In the genomic region with DNA sequence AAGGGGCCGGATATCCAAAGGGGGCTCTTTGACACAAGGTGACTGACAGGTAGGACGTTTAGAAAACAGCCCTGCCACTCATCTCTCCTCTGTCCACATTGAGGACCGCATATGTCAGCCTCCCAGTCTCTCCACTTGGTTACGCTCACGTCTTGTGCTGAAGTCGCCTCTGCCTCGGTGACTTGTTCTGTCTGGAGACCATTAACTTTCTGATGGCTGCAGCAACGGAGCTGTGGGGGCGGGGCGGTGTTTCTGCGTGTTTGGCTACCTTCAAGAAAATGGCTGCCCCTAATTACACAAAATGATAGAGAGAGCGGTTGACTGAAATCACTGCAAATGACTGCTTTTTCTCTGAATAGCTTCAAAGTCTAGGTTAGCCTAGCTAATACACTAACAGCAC, we compare ENCODE assay signal across 8 mouse cellular contexts. TPM values are rescaled to one million over a fixed set of nuclear protein-coding genes. Genes with fewer than 3 reads are reported as not detected.
DNase-seq lines count a peak whose midpoint lies in the region; ATAC-seq and TF ChIP-seq lines count a peak whose summit lies in the region.

No protein-coding gene starts in this region.

- no peak overlapping the region for H3K4me3 ChIP-seq in kidney, postnatal 0 days (replicated peaks; ENCODE audit: low read depth, low read length)
- H3K4me3 ChIP-seq in bone marrow, adult 2 months (replicated peaks; ENCODE audit: control insufficient read depth, low read depth, low read length) = no peak overlapping the region
- H3K4me3 ChIP-seq in embryonic facial prominence, embryonic 14.5 days (ENCODE audit: low read depth, low read length) = peak overlapping the region; percentile 23
- peak overlapping the region; percentile 27 for H3K4me3 ChIP-seq in limb, embryonic 12.5 days (replicated peaks)

- TF ChIP-seq POLR2A in bone marrow, adult 2 months (IDR thresholded peaks at IDR 0.05; ENCODE audit: borderline replicate concordance, control insufficient read depth, low read depth, low read length) = no peak

- H3K27ac ChIP-seq in kidney, postnatal 0 days = no peak overlapping the region
- H3K27ac ChIP-seq in bone marrow, adult 2 months (ENCODE audit: control insufficient read depth, insufficient read depth, low read depth, low read length, poor library complexity) = 0 out of 2 replicates have a peak overlapping the region, but pooled peaks have one; percentile 17
- 0 out of 2 replicates have a peak overlapping the region, but pooled peaks have one; percentile 15 for H3K27ac ChIP-seq in embryonic facial prominence, embryonic 14.5 days (replicated peaks; ENCODE audit: low read depth, low read length)
- H3K27ac ChIP-seq in limb, embryonic 12.5 days = no peak overlapping the region

- H3K9ac ChIP-seq in kidney, postnatal 0 days (ENCODE audit: low read depth, low read length) = no peak overlapping the region
- no peak overlapping the region; the same call in 1 of the 2 replicates for H3K9ac ChIP-seq in embryonic facial prominence, embryonic 14.5 days (ENCODE audit: low read depth, low read length)
- no peak overlapping the region for H3K9ac ChIP-seq in limb, embryonic 12.5 days (replicated peaks)

- H3K36me3 ChIP-seq in kidney, postnatal 0 days (ENCODE audit: insufficient read depth, low read length) = no peaks in the 10 kb centered on the region
- H3K36me3 ChIP-seq in embryonic facial prominence, embryonic 14.5 days (ENCODE audit: control insufficient read depth, insufficient read depth, low read length) = no peaks in the 10 kb centered on the region
- H3K36me3 ChIP-seq in limb, embryonic 12.5 days = no peaks in the 10 kb centered on the region

- H3K27me3 ChIP-seq in kidney, postnatal 0 days (ENCODE audit: insufficient read depth, low read length) = no peaks in the 10 kb centered on the region
- no peaks in the 10 kb centered on the region for H3K27me3 ChIP-seq in embryonic facial prominence, embryonic 14.5 days (replicated peaks; ENCODE audit: control insufficient read depth, insufficient read depth, low read length)
- H3K27me3 ChIP-seq in limb, embryonic 12.5 days = 0 out of 2 replicates have a peak, but pooled peaks cover 8% of the 10 kb centered on the region

- 15% methylated on average over 12 of the region's 12 CpGs for WGBS in kidney, postnatal 0 days
- 34% methylated on average over 12 of the region's 12 CpGs for WGBS in bone marrow, adult 2 months
- WGBS in embryonic facial prominence, embryonic 14.5 days = 9% methylated on average over 12 of the region's 12 CpGs
- WGBS in limb, embryonic 12.5 days = 8% methylated on average over 12 of the region's 12 CpGs

- no peak for DNase-seq in kidney, postnatal 0 days (ENCODE audit: low spot score)
- no peak for DNase-seq in kidney, adult 18-20 months
- DNase-seq in embryonic facial prominence, embryonic 14.5 days (ENCODE audit: low spot score) = peak; percentile 43
- DNase-seq in retina, postnatal 1 day = peak; percentile 38

- H3K4me1 ChIP-seq in kidney, postnatal 0 days (replicated peaks; ENCODE audit: insufficient read depth, low read length) = no peaks in the 10 kb centered on the region
- H3K4me1 ChIP-seq in bone marrow, adult 2 months (ENCODE audit: control insufficient read depth, insufficient read depth, low read length) = no peaks in the 10 kb centered on the region
- H3K4me1 ChIP-seq in embryonic facial prominence, embryonic 14.5 days (ENCODE audit: control insufficient read depth, insufficient read depth, low read length) = peaks cover 11% of the 10 kb centered on the region
- peaks cover 14% of the 10 kb centered on the region for H3K4me1 ChIP-seq in limb, embryonic 12.5 days (replicated peaks)

- peaks cover 7% of the 10 kb centered on the region for H3K9me3 ChIP-seq in kidney, postnatal 0 days (replicated peaks; ENCODE audit: low read length)
- H3K9me3 ChIP-seq in embryonic facial prominence, embryonic 14.5 days (ENCODE audit: control insufficient read depth, low read length) = peaks cover 22% of the 10 kb centered on the region; the same call in 1 of the 2 replicates
- peaks cover 11% of the 10 kb centered on the region for H3K9me3 ChIP-seq in limb, embryonic 12.5 days

- TF ChIP-seq CTCF in kidney, postnatal 0 days (IDR thresholded peaks at IDR 0.05; ENCODE audit: low read depth) = no peak
- no peak for TF ChIP-seq CTCF in bone marrow, adult 2 months (IDR thresholded peaks at IDR 0.05; ENCODE audit: control insufficient read depth, insufficient read depth, low read length)

- peak overlapping the region; percentile 41 for H3K4me2 ChIP-seq in kidney, postnatal 0 days (ENCODE audit: low read length)
- peak overlapping the region; percentile 54 for H3K4me2 ChIP-seq in embryonic facial prominence, embryonic 14.5 days (ENCODE audit: low read depth, low read length)
- H3K4me2 ChIP-seq in limb, embryonic 12.5 days = peak overlapping the region; percentile 52

- no peak for ATAC-seq in kidney, postnatal 0 days (replicated peaks; ENCODE audit: low FRiP score, low read depth)
- ATAC-seq in embryonic facial prominence, embryonic 14.5 days (ENCODE audit: low read depth) = no peak
- ATAC-seq in limb, embryonic 12.5 days (ENCODE audit: insufficient number of reproducible peaks, insufficient read depth, low FRiP score, low TSS enrichment, low read depth) = no peak
- no peak for ATAC-seq in granulocyte monocyte progenitor cell, adult 5-6 weeks (replicated peaks; ENCODE audit: poor library complexity, severe bottlenecking)
- ATAC-seq in activated CD4-positive, CD25-positive, alpha-beta regulatory T cell, adult 4 months = no peak

RNA-seq across cellular contexts. Expression of a gene that starts 43.4 kb away (rescaled TPM):
- 77.5 and 92.3 TPM in 2 replicates for polyA plus RNA-seq in kidney, postnatal 0 days (2015; fragmentation: Nextera tagmentation; extraction: Ambion mirVana)
- polyA plus RNA-seq in bone marrow, adult 2 months (2011; ENCODE audit: insufficient read depth, insufficient read length, low replicate concordance, missing spikeins) = 1.9 and 7.9 TPM in 2 replicates
- 31.5 and 37.9 TPM in 2 replicates for polyA plus RNA-seq in embryonic facial prominence, embryonic 14.5 days (2014; fragmentation: Nextera tagmentation; extraction: Ambion mirVana)
- polyA plus RNA-seq in limb, embryonic 12.5 days (2016; fragmentation: Nextera tagmentation; extraction: Ambion mirVana) = 37.4 and 39.9 TPM in 2 replicates
- total RNA-seq in granulocyte monocyte progenitor cell, adult 5-6 weeks (2014; fragmentation: Nextera tagmentation) = 4.6 and 25.5 TPM in 2 replicates
- 0.52 and 4.2 TPM in 2 replicates for total RNA-seq in granulocyte monocyte progenitor cell, adult 5-6 weeks (2017)
- polyA plus RNA-seq in activated CD4-positive, CD25-positive, alpha-beta regulatory T cell, adult 4 months (2017; shearing (Covaris generic)) = 10 to 100 TPM; 25.2 to 29.1 TPM

RNA-seq across cellular contexts. Expression of a gene that starts 43.6 kb away (rescaled TPM):
- polyA plus RNA-seq in kidney, postnatal 0 days (2015; fragmentation: Nextera tagmentation; extraction: Ambion mirVana) = 128 and 132 TPM in 2 replicates
- polyA plus RNA-seq in bone marrow, adult 2 months (2011; ENCODE audit: insufficient read depth, insufficient read length, low replicate concordance, missing spikeins) = 14.9 and 22.1 TPM in 2 replicates
- 107 and 109 TPM in 2 replicates for polyA plus RNA-seq in embryonic facial prominence, embryonic 14.5 days (2014; fragmentation: Nextera tagmentation; extraction: Ambion mirVana)
- 119 and 128 TPM in 2 replicates for polyA plus RNA-seq in limb, embryonic 12.5 days (2016; fragmentation: Nextera tagmentation; extraction: Ambion mirVana)
- 76.4 and 85.5 TPM in 2 replicates for total RNA-seq in granulocyte monocyte progenitor cell, adult 5-6 weeks (2014; fragmentation: Nextera tagmentation)
- 105 and 130 TPM in 2 replicates for total RNA-seq in granulocyte monocyte progenitor cell, adult 5-6 weeks (2017)
- 100 to 1,000 TPM; 137 to 142 TPM for polyA plus RNA-seq in activated CD4-positive, CD25-positive, alpha-beta regulatory T cell, adult 4 months (2017; shearing (Covaris generic))

RNA-seq across cellular contexts. Expression of a gene that starts 58.3 kb away (rescaled TPM):
- polyA plus RNA-seq in kidney, postnatal 0 days (2015; fragmentation: Nextera tagmentation; extraction: Ambion mirVana) = 117 and 125 TPM in 2 replicates
- polyA plus RNA-seq in bone marrow, adult 2 months (2011; ENCODE audit: insufficient read depth, insufficient read length, low replicate concordance, missing spikeins) = 64.8 and 68.4 TPM in 2 replicates
- polyA plus RNA-seq in embryonic facial prominence, embryonic 14.5 days (2014; fragmentation: Nextera tagmentation; extraction: Ambion mirVana) = 110 and 114 TPM in 2 replicates
- polyA plus RNA-seq in limb, embryonic 12.5 days (2016; fragmentation: Nextera tagmentation; extraction: Ambion mirVana) = 93.8 and 99.3 TPM in 2 replicates
- 93.9 and 124 TPM in 2 replicates for total RNA-seq in granulocyte monocyte progenitor cell, adult 5-6 weeks (2014; fragmentation: Nextera tagmentation)
- 131 and 156 TPM in 2 replicates for total RNA-seq in granulocyte monocyte progenitor cell, adult 5-6 weeks (2017)
- polyA plus RNA-seq in activated CD4-positive, CD25-positive, alpha-beta regulatory T cell, adult 4 months (2017; shearing (Covaris generic)) = 100 to 1,000 TPM; 228 to 261 TPM

Comparison
In these comparisons a context has a peak if more than half of its experiments do, and no peak if none do; other contexts are left out.
1. DNase-seq: peak in embryonic facial prominence, embryonic 14.5 days (single experiment) and retina, postnatal 1 day (single experiment); none in kidney, postnatal 0 days (single experiment) and kidney, adult 18-20 months (single experiment).
2. H3K27ac ChIP-seq: peak in bone marrow, adult 2 months (single experiment) and embryonic facial prominence, embryonic 14.5 days (single experiment); none in kidney, postnatal 0 days (single experiment) and limb, embryonic 12.5 days (single experiment).
3. H3K4me3 ChIP-seq: peak in embryonic facial prominence, embryonic 14.5 days (single experiment) and limb, embryonic 12.5 days (single experiment); none in kidney, postnatal 0 days (single experiment) and bone marrow, adult 2 months (single experiment).
4. Peak in every context shown above with its lines, with median percentiles within 50 percentile points of each other: H3K4me2 ChIP-seq.